Mouse (Mus musculus) forebrain, embryonic 15.5 days (tissue): ENCODE results near the gene Olfr640. TPM values are rescaled to one million over a fixed set of nuclear protein-coding genes. Genes with fewer than 3 reads are reported as not detected.

Experiments
- ATAC-seq: fragments of 200-750 bp; cut with Nextera tagmentation; replicated peaks from 2 replicates; pipeline ENCODE4 v1.8.0; 2017; ENCODE audit warnings: mild to moderate bottlenecking, moderate TSS enrichment, moderate library complexity
- H3K27ac ChIP-seq: fragments of 300-500 bp; sonication (generic); replicated peaks from 2 replicates; pipeline ENCODE4 v1.5.1; 2015; ENCODE audit warnings: mild to moderate bottlenecking, inconsistent platforms
- H3K27me3 ChIP-seq: fragments of 300-500 bp; sonication (generic); 2 replicates; pipeline ENCODE4 v1.6.1; 2015; ENCODE audit warnings: inconsistent platforms
- H3K36me3 ChIP-seq: fragments of 300-500 bp; sonication (generic); 2 replicates; pipeline ENCODE4 v1.6.1; 2015; ENCODE audit warnings: mild to moderate bottlenecking, inconsistent platforms
- H3K4me1 ChIP-seq: fragments of 300-500 bp; sonication (generic); 2 replicates; pipeline ENCODE4 v1.6.1; 2015; ENCODE audit warnings: inconsistent platforms
- H3K4me2 ChIP-seq: fragments of 300-500 bp; sonication (generic); replicated peaks from 2 replicates; pipeline ENCODE4 v1.6.1; 2015; ENCODE audit warnings: mild to moderate bottlenecking, inconsistent platforms
- H3K4me3 ChIP-seq: fragments of 300-500 bp; sonication (generic); 2 replicates; pipeline ENCODE4 v1.5.1; 2015; ENCODE audit warnings: mild to moderate bottlenecking, inconsistent platforms
- H3K9ac ChIP-seq: fragments of 300-500 bp; sonication (generic); replicated peaks from 2 replicates; pipeline ENCODE4 v1.6.1; 2015; ENCODE audit warnings: mild to moderate bottlenecking, inconsistent platforms
- H3K9me3 ChIP-seq: fragments of 300-500 bp; sonication (generic); 2 replicates; pipeline ENCODE4 v1.6.1; 2016; ENCODE audit warnings: inconsistent platforms
- WGBS: fragments of 180-500 bp; shearing (Covaris S2); methylation state at CpG from one replicate; pipeline ENCODE4 v1.1.7; 2015; ENCODE audit warnings: mixed read lengths; 5-methylcytosine and 5-hydroxymethylcytosine counted together
- polyA plus RNA-seq: library from polyadenylated mRNA; unstranded; fragments of >200 nt; fragmentation: Nextera tagmentation; extraction: Ambion mirVana; gene quantifications from 2 replicates; pipeline ENCODE4 v1.2.1, GENCODE M21; 2015

The Olfr640 gene
- polyA plus RNA-seq: not detected in 2 replicates

GRCm38 (mm10) chr7:104025473-104025872 lies at the start of gene Olfr640:
TSS of gene Olfr640 (minus strand) at chr7:104025573.
- 85% methylated on average over 6 of the region's 6 CpGs for WGBS
- no peak within 1 kb of the TSS for H3K9ac ChIP-seq
- ATAC-seq: no peak

GRCm38 (mm10) chr7:104071769-104072168 lies 46.4 kb upstream of the Olfr640 start, which contains the start of gene Olfr644:
TSS of gene Olfr644 (minus strand) at chr7:104071869.
- Histone ChIP-seq H3K4me3 (no peak within 1 kb of the TSS), H3K27me3 (no peaks in the 10 kb centered on the region), H3K27ac (no peak within 1 kb of the TSS), H3K4me2 (no peak within 1 kb of the TSS), H3K9me3 (0 out of 2 replicates have a peak, but pooled peaks cover 2% of the 10 kb centered on the region), H3K9ac (no peak within 1 kb of the TSS), H3K36me3 (no peaks in the 10 kb centered on the region), H3K4me1 (no peaks in the 10 kb centered on the region)
- no peak for ATAC-seq
- 73% methylated on average over 2 of the region's 2 CpGs for WGBS

More at GRCm38 (mm10) chr7:104025473-104025872, at the start of gene Olfr640:
- no peak within 1 kb of the TSS for H3K27ac ChIP-seq
- no peak within 1 kb of the TSS for H3K4me3 ChIP-seq
- H3K4me2 ChIP-seq: no peak within 1 kb of the TSS
- no peaks in the 10 kb centered on the region for H3K27me3 ChIP-seq
- no peaks in the 10 kb centered on the region for H3K36me3 ChIP-seq
- H3K9me3 ChIP-seq: no peaks in the 10 kb centered on the region
- H3K4me1 ChIP-seq: no peaks in the 10 kb centered on the region

- H3K9ac ChIP-seq: no peak within 1 kb of the TSS
Observed at GRCm38 (mm10) chr7:104061345-104061744, 36.0 kb upstream of the Olfr640 start, which contains the start of gene 4930516K23Rik. TSS of gene 4930516K23Rik (minus strand) at chr7:104061445.

GRCm38 (mm10) chr7:104059215-104059614 lies 33.8 kb upstream of the Olfr640 start:
- Histone ChIP-seq H3K9me3 (no peaks in the 10 kb centered on the region), H3K27me3 (no peaks in the 10 kb centered on the region), H3K9ac (no peak overlapping the region), H3K36me3 (no peaks in the 10 kb centered on the region), H3K4me2 (no peak overlapping the region), H3K4me1 (no peaks in the 10 kb centered on the region), H3K4me3 (no peak overlapping the region), H3K27ac (no peak overlapping the region)
- no peak for ATAC-seq
- 89% methylated on average over 1 of the region's 1 CpGs for WGBS

More at GRCm38 (mm10) chr7:104061345-104061744, 36.0 kb upstream of the Olfr640 start, which contains the start of gene 4930516K23Rik:
- no peak for ATAC-seq
- Histone ChIP-seq H3K4me2 (no peak within 1 kb of the TSS), H3K36me3 (no peaks in the 10 kb centered on the region), H3K4me1 (no peaks in the 10 kb centered on the region), H3K27ac (no peak within 1 kb of the TSS), H3K4me3 (no peak within 1 kb of the TSS), H3K27me3 (no peaks in the 10 kb centered on the region), H3K9me3 (no peaks in the 10 kb centered on the region)
- WGBS: 49% methylated on average over 2 of the region's 2 CpGs

- Histone ChIP-seq H3K27ac (no peak within 1 kb of the TSS), H3K36me3 (no peaks in the 10 kb centered on the region), H3K9me3 (no peaks in the 10 kb centered on the region), H3K4me1 (no peaks in the 10 kb centered on the region), H3K9ac (no peak within 1 kb of the TSS), H3K27me3 (no peaks in the 10 kb centered on the region), H3K4me3 (no peak within 1 kb of the TSS), H3K4me2 (no peak within 1 kb of the TSS)
- ATAC-seq: no peak
- 66% methylated on average over 1 of the region's 1 CpGs for WGBS
Observed at GRCm38 (mm10) chr7:104052566-104052965, 27.2 kb upstream of the Olfr640 start, which contains the start of gene Olfr642. TSS of gene Olfr642 (minus strand) at chr7:104052666.

- Histone ChIP-seq H3K9ac (no peak overlapping the region), H3K9me3 (no peaks in the 10 kb centered on the region), H3K4me3 (no peak overlapping the region), H3K27me3 (no peaks in the 10 kb centered on the region), H3K4me2 (no peak overlapping the region), H3K4me1 (no peaks in the 10 kb centered on the region), H3K36me3 (no peaks in the 10 kb centered on the region), H3K27ac (no peak overlapping the region)
- 92% methylated on average over 4 of the region's 4 CpGs for WGBS
- no peak for ATAC-seq
Observed at GRCm38 (mm10) chr7:104050745-104051144, 25.4 kb upstream of the Olfr640 start.

GRCm38 (mm10) chr7:104035145-104035544 lies 9.8 kb upstream of the Olfr640 start, which contains the start of gene Olfr641:
TSS of gene Olfr641 (plus strand) at chr7:104035445.
- H3K4me1 ChIP-seq: no peaks in the 10 kb centered on the region
- no peak within 1 kb of the TSS for H3K4me2 ChIP-seq
- H3K9me3 ChIP-seq: no peaks in the 10 kb centered on the region
- no peak within 1 kb of the TSS for H3K4me3 ChIP-seq
- no peaks in the 10 kb centered on the region for H3K27me3 ChIP-seq
- no peak within 1 kb of the TSS for H3K27ac ChIP-seq
- no peaks in the 10 kb centered on the region for H3K36me3 ChIP-seq
- no peak within 1 kb of the TSS for H3K9ac ChIP-seq
- ATAC-seq: no peak
- WGBS: 83% methylated on average over 1 of the region's 1 CpGs

GRCm38 (mm10) chr7:104026978-104027377 lies 1.6 kb upstream of the Olfr640 start:
- Histone ChIP-seq H3K9me3 (no peaks in the 10 kb centered on the region), H3K9ac (no peak overlapping the region), H3K4me2 (no peak overlapping the region), H3K4me1 (no peaks in the 10 kb centered on the region), H3K27ac (no peak overlapping the region), H3K27me3 (no peaks in the 10 kb centered on the region), H3K4me3 (no peak overlapping the region), H3K36me3 (no peaks in the 10 kb centered on the region)
- ATAC-seq: no peak
- WGBS: 83% methylated on average over 3 of the region's 3 CpGs

GRCm38 (mm10) chr7:104021651-104022050 lies 3.7 kb downstream of the Olfr640 start:
- no peak for ATAC-seq
- H3K4me2 ChIP-seq: no peak overlapping the region
- H3K9me3 ChIP-seq: no peaks in the 10 kb centered on the region
- no peaks in the 10 kb centered on the region for H3K36me3 ChIP-seq
- no peaks in the 10 kb centered on the region for H3K27me3 ChIP-seq
- WGBS: 96% methylated on average over 6 of the region's 6 CpGs
- no peak overlapping the region for H3K9ac ChIP-seq
- no peaks in the 10 kb centered on the region for H3K4me1 ChIP-seq
- H3K4me3 ChIP-seq: no peak overlapping the region
- H3K27ac ChIP-seq: no peak overlapping the region

- 94% methylated on average over 1 of the region's 1 CpGs for WGBS
- H3K9me3 ChIP-seq: no peaks in the 10 kb centered on the region
- H3K4me1 ChIP-seq: no peaks in the 10 kb centered on the region
- H3K9ac ChIP-seq: no peak overlapping the region
- no peak overlapping the region for H3K4me2 ChIP-seq
- no peak overlapping the region for H3K4me3 ChIP-seq
- H3K36me3 ChIP-seq: no peaks in the 10 kb centered on the region
- ATAC-seq: no peak
- no peak overlapping the region for H3K27ac ChIP-seq
- H3K27me3 ChIP-seq: no peaks in the 10 kb centered on the region
Observed at GRCm38 (mm10) chr7:104018953-104019352, 6.4 kb downstream of the Olfr640 start.

GRCm38 (mm10) chr7:104017203-104017602 lies 8.2 kb downstream of the Olfr640 start, which contains the start of gene Olfr639:
TSS of gene Olfr639 (minus strand) at chr7:104017303.
- Histone ChIP-seq H3K27ac (no peak within 1 kb of the TSS), H3K9ac (no peak within 1 kb of the TSS), H3K36me3 (no peaks in the 10 kb centered on the region), H3K4me3 (no peak within 1 kb of the TSS), H3K9me3 (no peaks in the 10 kb centered on the region), H3K4me1 (no peaks in the 10 kb centered on the region), H3K4me2 (no peak within 1 kb of the TSS), H3K27me3 (no peaks in the 10 kb centered on the region)
- ATAC-seq: no peak

GRCm38 (mm10) chr7:103999124-103999523 lies 26.2 kb downstream of the Olfr640 start:
- no peaks in the 10 kb centered on the region for H3K4me1 ChIP-seq
- H3K9me3 ChIP-seq: no peaks in the 10 kb centered on the region
- H3K27me3 ChIP-seq: no peaks in the 10 kb centered on the region
- H3K4me3 ChIP-seq: no peak overlapping the region
- no peak overlapping the region for H3K4me2 ChIP-seq
- no peak overlapping the region for H3K9ac ChIP-seq
- no peak overlapping the region for H3K27ac ChIP-seq
- no peaks in the 10 kb centered on the region for H3K36me3 ChIP-seq
- no peak for ATAC-seq

- Histone ChIP-seq H3K4me1 (no peaks in the 10 kb centered on the region), H3K9me3 (no peaks in the 10 kb centered on the region), H3K4me3 (no peak within 1 kb of the TSS), H3K36me3 (no peaks in the 10 kb centered on the region), H3K4me2 (no peak within 1 kb of the TSS), H3K27me3 (no peaks in the 10 kb centered on the region), H3K27ac (no peak within 1 kb of the TSS), H3K9ac (no peak within 1 kb of the TSS)
- no peak for ATAC-seq
Observed at GRCm38 (mm10) chr7:103998446-103998845, 26.9 kb downstream of the Olfr640 start, which contains the start of gene Olfr638. TSS of gene Olfr638 (plus strand) at chr7:103998746.
